Mouse (Mus musculus): ENCODE data around the gene Tpcn2. TPM values are rescaled to one million over a fixed set of nuclear protein-coding genes. Genes with fewer than 3 reads are reported as not detected.

The Tpcn2 gene
- total and polyA plus RNA-seq, 3 experiments = 3.7 to 7.3 (median 7.2) TPM

DNA sequence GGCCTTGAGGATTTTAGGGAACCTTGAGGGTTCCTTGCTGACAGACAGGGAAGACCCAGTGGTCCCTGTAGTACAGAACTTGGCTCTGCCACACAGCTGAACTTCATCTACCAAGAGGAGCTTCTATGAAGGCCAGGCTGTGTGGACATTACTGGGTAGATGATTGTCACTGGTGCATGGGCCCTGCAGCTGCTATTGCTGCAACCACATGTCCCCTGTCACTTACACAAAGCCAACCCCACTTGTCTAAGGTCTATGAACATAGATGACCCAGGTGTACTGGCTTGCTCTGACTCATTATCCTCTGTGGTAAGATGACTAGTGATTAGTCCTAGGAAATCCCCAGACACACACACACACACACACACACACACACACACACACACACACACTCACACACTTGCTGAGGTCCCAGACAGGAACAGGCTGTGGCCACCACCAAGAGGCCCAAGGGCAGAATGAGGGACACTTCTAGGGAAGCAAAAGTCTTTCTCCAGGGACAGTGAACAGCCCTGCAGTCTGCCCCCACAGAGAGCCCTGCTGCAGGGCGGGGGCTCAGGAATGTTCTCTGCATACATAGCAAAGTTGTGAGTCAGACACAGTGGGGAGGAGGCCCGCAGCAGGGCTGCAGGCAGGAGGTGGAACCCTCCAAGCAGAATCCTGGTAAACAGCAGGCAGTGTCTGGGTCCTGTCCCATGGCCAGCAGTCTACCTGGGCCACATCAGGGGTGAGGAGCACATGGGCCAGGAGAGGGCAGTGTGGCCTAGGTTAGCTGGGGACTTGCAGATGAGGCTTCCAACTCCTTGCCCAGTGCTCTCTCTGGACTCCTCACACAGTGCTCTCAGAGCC, 61.7 kb downstream of the Tpcn2 start:
- Histone ChIP-seq H3K27me3 (replicated peaks) (peaks cover 53% of the 10 kb centered on the region), H3K27ac (ENCODE audit: insufficient read depth, low read depth) (no peak overlapping the region), H3K4me3 (replicated peaks in 1 of 3; ENCODE audit: low read depth in 2 of 3, low read length in 2 of 3, poor library complexity in 1 of 3) (no peak overlapping the region), H3K4me1 (ENCODE audit: control insufficient read depth in 1 of 2, insufficient read depth in 2 of 2) (peaks cover 0 to 11% of the 10 kb centered on the region in 2 experiments; a peak in 2 of 4 replicates), H3K4me2 (ENCODE audit: insufficient read depth, low read depth, poor library complexity, severe bottlenecking) (no peak overlapping the region), H3K9ac (ENCODE audit: insufficient read depth, low read depth) (no peak overlapping the region), H3K79me2 (replicated peaks; ENCODE audit: control insufficient read depth, extremely low read depth, insufficient read depth, poor library complexity, severe bottlenecking) (no peaks in the 10 kb centered on the region), H3K9me3 (replicated peaks; ENCODE audit: low read length) (peaks cover 7% of the 10 kb centered on the region), H3K36me3 (replicated peaks in 1 of 2; ENCODE audit: control insufficient read depth in 1 of 2, insufficient read depth in 1 of 2, low read length in 1 of 2) (no peaks in the 10 kb centered on the region)
- DNase-seq (ENCODE audit: extremely low read depth) = peak; percentile 31
- dilution Hi-C loops (cut with MboI; ENCODE audit: extremely low pct_ligation_motif_present, extremely low pct_unique_long_range_greater_than_20kb, low sequenced_read_pairs) (no loop called here), in situ Hi-C loops (cut with MboI; ENCODE audit: low pct_ligation_motif_present, low pct_unique_long_range_greater_than_20kb, low sequenced_read_pairs) (no loop called here)
- TF ChIP-seq MAZ (IDR thresholded peaks at IDR 0.05; ENCODE audit: low read depth, low read length) = no peak
- TF ChIP-seq JUN (IDR thresholded peaks at IDR 0.05; ENCODE audit: insufficient read depth, low read depth, low read length) = no peak
- no peak for TF ChIP-seq IRF4 (IDR thresholded peaks at IDR 0.05; ENCODE audit: low read depth, low read length)
- TF ChIP-seq ELF1 (IDR thresholded peaks at IDR 0.05; ENCODE audit: low read depth, low read length) = no peak
- TF ChIP-seq POLR2AphosphoS2 (IDR thresholded peaks at IDR 0.05; ENCODE audit: low read depth, low read length) = no peak
- no peak for TF ChIP-seq ZMIZ1 (IDR thresholded peaks at IDR 0.05; ENCODE audit: low read depth, low read length)
- TF ChIP-seq USF2 (conservative IDR thresholded peaks at IDR 0.05; ENCODE audit: low read depth, low read length) = no peak
- no peak for TF ChIP-seq JUND (conservative IDR thresholded peaks at IDR 0.05; ENCODE audit: low read depth, low read length)
- TF ChIP-seq SIN3A (IDR thresholded peaks at IDR 0.05; ENCODE audit: low read length) = no peak
- no peak for TF ChIP-seq CHD2 (IDR thresholded peaks at IDR 0.05; ENCODE audit: low read length)
- no peak for TF ChIP-seq GABPA (IDR thresholded peaks at IDR 0.05; ENCODE audit: insufficient replicate concordance, low read depth, low read length)
- no peak for TF ChIP-seq MAX (IDR thresholded peaks at IDR 0.05; ENCODE audit: low read length)
- TF ChIP-seq HCFC1 (IDR thresholded peaks at IDR 0.05; ENCODE audit: low read depth, low read length) = no peak
- 0 out of 2 replicates have a peak, but pooled peaks have one; percentile 12 for TF ChIP-seq TCF12 (IDR thresholded peaks at IDR 0.05; ENCODE audit: low read depth, low read length)
- TF ChIP-seq MYC (IDR thresholded peaks at IDR 0.05; ENCODE audit: low read depth, low read length) = no peak
- peak; percentile 43 for TF ChIP-seq ETS1 (conservative IDR thresholded peaks at IDR 0.05; ENCODE audit: low read depth, low read length)
- TF ChIP-seq TBP (conservative IDR thresholded peaks at IDR 0.05; ENCODE audit: low read depth, low read length) = no peak
- TF ChIP-seq MXI1 (IDR thresholded peaks at IDR 0.05; ENCODE audit: low read depth, low read length) = no peak
- TF ChIP-seq CHD1 (IDR thresholded peaks at IDR 0.05; ENCODE audit: low read depth, low read length) = no peak
- TF ChIP-seq RCOR1 (conservative IDR thresholded peaks at IDR 0.05; ENCODE audit: low read depth, low read length) = no peak
- TF ChIP-seq BHLHE40 (IDR thresholded peaks at IDR 0.05; ENCODE audit: low read depth, low read length) = no peak
- TF ChIP-seq RAD21 (IDR thresholded peaks at IDR 0.05; ENCODE audit: low read depth, low read length) = peak; percentile 28
- no peak for TF ChIP-seq PAX5 (IDR thresholded peaks at IDR 0.05; ENCODE audit: low read length)
- TF ChIP-seq MEF2A (IDR thresholded peaks at IDR 0.05; ENCODE audit: borderline replicate concordance, low read depth, low read length) = no peak
- TF ChIP-seq SMC3 (IDR thresholded peaks at IDR 0.05; ENCODE audit: low read depth, low read length) = peak; percentile 29; the same call in 1 of the 2 replicates
- no peak for TF ChIP-seq ZKSCAN1 (IDR thresholded peaks at IDR 0.05; ENCODE audit: borderline replicate concordance, low read depth, low read length)
- TF ChIP-seq EP300 (IDR thresholded peaks at IDR 0.05; ENCODE audit: low read length) = no peak
- no peak for TF ChIP-seq E2F4 (IDR thresholded peaks at IDR 0.05; ENCODE audit: insufficient replicate concordance, low read depth, low read length)
- no peak for TF ChIP-seq NRF1 (IDR thresholded peaks at IDR 0.05; ENCODE audit: low read depth, low read length)
- peak in 1 of 2 experiments; percentile 39; a peak in 2 of 4 replicates for TF ChIP-seq CTCF (conservative IDR thresholded peaks at IDR 0.05 in 1 of 2, IDR thresholded peaks at IDR 0.05 in 1 of 2; ENCODE audit: low read depth in 2 of 2, low read length in 2 of 2)

All from CH12.LX (cell line).